Comparison of ENCODE assay signal across 8 mouse cellular contexts in genomic region chr11:106065923-106066571, GRCm38 (mm10). TPM values are rescaled to one million over a fixed set of nuclear protein-coding genes. Genes with fewer than 3 reads are reported as not detected.
DNase-seq lines count a peak whose midpoint lies in the region; ATAC-seq lines count a peak whose summit lies in the region.

Gene Taco1 (plus strand): TSS chr11:106066061.

- H3K4me1 ChIP-seq in heart, embryonic 10.5 days, result 0 out of 2 replicates have a peak, but pooled peaks cover 9% of the 10 kb centered on the region
- peaks cover 20% of the 10 kb centered on the region for H3K4me1 ChIP-seq in kidney, embryonic 15.5 days

- H3K4me2 ChIP-seq in kidney, embryonic 15.5 days, result peak within 1 kb of the TSS; percentile 83

- H3K4me3 ChIP-seq in heart, embryonic 10.5 days, result peak within 1 kb of the TSS; percentile 91
- H3K4me3 ChIP-seq in kidney, embryonic 15.5 days (replicated peaks), result peak within 1 kb of the TSS; percentile 85

- H3K27ac ChIP-seq in heart, embryonic 10.5 days, result peak within 1 kb of the TSS; percentile 93
- H3K27ac ChIP-seq in kidney, embryonic 15.5 days, result peak within 1 kb of the TSS; percentile 94

- ATAC-seq in erythroblast, adult 5-6 weeks (replicated peaks; ENCODE audit: low FRiP score, poor library complexity, severe bottlenecking), result peak; percentile 95
- peak; percentile 97 for ATAC-seq in kidney, embryonic 15.5 days (replicated peaks; ENCODE audit: low FRiP score)
- peak; percentile 98 for ATAC-seq in monocyte, adult 5-6 weeks (replicated peaks; ENCODE audit: insufficient number of reproducible peaks, low FRiP score, low TSS enrichment, poor library complexity, severe bottlenecking)

- no peaks in the 10 kb centered on the region for H3K27me3 ChIP-seq in heart, embryonic 10.5 days (ENCODE audit: insufficient read depth, poor library complexity, severe bottlenecking)
- H3K27me3 ChIP-seq in kidney, embryonic 15.5 days, result no peaks in the 10 kb centered on the region

- peak; percentile 95 for DNase-seq in B cell, adult 2 months
- DNase-seq in brain, adult 2 months (ENCODE audit: low read depth, low spot score), result peak; percentile 98
- peak; percentile 97 for DNase-seq in heart, embryonic 10.5 days (ENCODE audit: low spot score)
- peak; percentile 92 for DNase-seq in liver
- peak; percentile 93 to 96 for DNase-seq in spleen, postnatal 4 days (ENCODE audit: low spot score in 2 of 2)

- no peaks in the 10 kb centered on the region for H3K9me3 ChIP-seq in heart, embryonic 10.5 days
- H3K9me3 ChIP-seq in kidney, embryonic 15.5 days (replicated peaks), result no peaks in the 10 kb centered on the region

- peaks cover 3% of the 10 kb centered on the region for H3K36me3 ChIP-seq in heart, embryonic 10.5 days
- H3K36me3 ChIP-seq in kidney, embryonic 15.5 days, result peaks cover 10% of the 10 kb centered on the region; the same call in 1 of the 2 replicates

- WGBS in heart, embryonic 10.5 days, result under 1% methylated on average over 49 of the region's 49 CpGs
- WGBS in kidney, embryonic 15.5 days, result under 1% methylated on average over 49 of the region's 49 CpGs

- peak within 1 kb of the TSS; percentile 85 for H3K9ac ChIP-seq in kidney, embryonic 15.5 days

RNA-seq across cellular contexts. Expression of gene Taco1, which starts in this region (rescaled TPM):
- total RNA-seq in erythroblast, adult 5-6 weeks (2015; ENCODE audit: low replicate concordance), result 1.2 and 1.9 TPM in 2 replicates
- total RNA-seq in erythroblast, adult 5-6 weeks (2017; ENCODE audit: low replicate concordance), result 0.17 and 8.5 TPM in 2 replicates
- 11.5 and 11.6 TPM in 2 replicates for polyA plus RNA-seq in heart, embryonic 10.5 days (2016; fragmentation: Nextera tagmentation; extraction: Ambion mirVana)
- polyA plus RNA-seq in kidney, embryonic 15.5 days (2015; fragmentation: Nextera tagmentation; extraction: Ambion mirVana), result 11.4 and 12.1 TPM in 2 replicates
- 9.0 to 12.7 TPM (median 10.2 TPM) in 3 replicates for total RNA-seq in monocyte, adult 5-6 weeks (2017)

Comparison
In these comparisons a context has a peak if more than half of its experiments do, and no peak if none do; other contexts are left out.
1. Peak in every context shown above with its lines: DNase-seq, ATAC-seq, H3K4me3 ChIP-seq and H3K27ac ChIP-seq.